Mouse (Mus musculus): Measurements from ENCODE around the gene Dscaml1. TPM values are rescaled to one million over a fixed set of nuclear protein-coding genes. Genes with fewer than 3 reads are reported as not detected.

Dscaml1 gene
- polyA plus RNA-seq, 1 experiment = not detected

GRCm38 (mm10) chr9:45410614-45411013, 15.8 kb upstream of the Dscaml1 start:
- H3K4me1 ChIP-seq (ENCODE audit: control insufficient read depth, insufficient read depth, low read length) = no peaks in the 10 kb centered on the region
- H3K4me3 ChIP-seq (ENCODE audit: insufficient read depth, low read length) = no peak overlapping the region
- no peak overlapping the region for H3K27ac ChIP-seq (ENCODE audit: insufficient read depth, low read length)
- TF ChIP-seq CTCF (IDR thresholded peaks at IDR 0.05; ENCODE audit: borderline replicate concordance, insufficient read depth, low read length) = no peak
- no peak for TF ChIP-seq POLR2A (IDR thresholded peaks at IDR 0.05; ENCODE audit: low read depth, low read length)

DNA sequence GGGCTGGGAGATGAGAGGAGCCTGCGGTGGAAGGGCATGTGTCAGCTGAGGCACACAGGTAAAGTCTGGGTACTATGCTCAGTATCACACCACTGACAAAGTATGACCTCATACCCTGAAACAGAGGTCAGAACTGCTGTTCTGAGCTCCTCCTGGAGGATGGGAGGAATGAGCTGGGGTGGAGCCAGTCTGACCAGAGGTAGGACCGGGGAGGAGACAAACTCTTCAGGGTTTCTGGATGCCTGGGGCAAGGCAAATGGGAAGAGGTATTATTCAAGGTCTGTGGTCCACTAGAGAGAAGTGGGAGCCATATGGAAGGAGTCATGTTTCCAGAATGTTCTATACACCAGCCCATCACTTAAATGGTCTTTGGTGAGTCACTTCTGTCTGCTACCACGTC, 15.3 kb upstream of the Dscaml1 start:
- TF ChIP-seq POLR2A (IDR thresholded peaks at IDR 0.05; ENCODE audit: low read depth, low read length) (no peak), CTCF (IDR thresholded peaks at IDR 0.05; ENCODE audit: borderline replicate concordance, insufficient read depth, low read length) (no peak)
- Histone ChIP-seq H3K4me3 (ENCODE audit: insufficient read depth, low read length) (no peak overlapping the region), H3K4me1 (ENCODE audit: control insufficient read depth, insufficient read depth, low read length) (no peaks in the 10 kb centered on the region), H3K27ac (ENCODE audit: insufficient read depth, low read length) (no peak overlapping the region)

DNA sequence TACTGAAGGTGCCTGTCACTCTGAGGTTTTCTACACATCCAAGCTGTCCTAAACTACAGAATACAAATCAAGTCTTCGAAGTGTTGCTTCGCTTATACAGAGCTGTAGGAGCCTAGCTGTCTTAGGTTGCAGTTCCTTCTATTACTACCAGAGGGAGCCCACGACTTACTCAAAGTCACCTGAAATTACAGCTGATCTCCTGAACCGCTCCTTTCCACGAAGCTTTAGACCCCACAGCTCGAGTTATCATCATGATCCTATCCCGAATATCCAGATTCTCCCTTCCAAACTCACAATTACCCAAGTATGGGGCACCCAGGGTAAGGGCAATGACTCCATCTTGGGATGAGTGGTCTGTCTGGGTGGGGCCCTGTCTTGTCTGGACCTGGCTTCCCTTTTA, 14.6 kb upstream of the Dscaml1 start:
- H3K27ac ChIP-seq (ENCODE audit: insufficient read depth, low read length) = no peak overlapping the region
- TF ChIP-seq CTCF (IDR thresholded peaks at IDR 0.05; ENCODE audit: borderline replicate concordance, insufficient read depth, low read length) = no peak
- no peak for TF ChIP-seq POLR2A (IDR thresholded peaks at IDR 0.05; ENCODE audit: low read depth, low read length)
- H3K4me1 ChIP-seq (ENCODE audit: control insufficient read depth, insufficient read depth, low read length) = no peaks in the 10 kb centered on the region
- H3K4me3 ChIP-seq (ENCODE audit: insufficient read depth, low read length) = no peak overlapping the region

- Histone ChIP-seq H3K27ac (ENCODE audit: insufficient read depth, low read length) (no peak overlapping the region), H3K4me1 (ENCODE audit: control insufficient read depth, insufficient read depth, low read length) (no peaks in the 10 kb centered on the region), H3K4me3 (ENCODE audit: insufficient read depth, low read length) (no peak overlapping the region)
- TF ChIP-seq POLR2A (IDR thresholded peaks at IDR 0.05; ENCODE audit: low read depth, low read length) (no peak), CTCF (IDR thresholded peaks at IDR 0.05; ENCODE audit: borderline replicate concordance, insufficient read depth, low read length) (peak; percentile 66; the same call in 1 of the 2 replicates)
Observed at GRCm38 (mm10) chr9:45412287-45412686, 14.1 kb upstream of the Dscaml1 start.

- TF ChIP-seq CTCF (IDR thresholded peaks at IDR 0.05; ENCODE audit: borderline replicate concordance, insufficient read depth, low read length) (no peak), POLR2A (IDR thresholded peaks at IDR 0.05; ENCODE audit: low read depth, low read length) (no peak)
- no peak overlapping the region for H3K4me3 ChIP-seq (ENCODE audit: insufficient read depth, low read length)
- no peaks in the 10 kb centered on the region for H3K4me1 ChIP-seq (ENCODE audit: control insufficient read depth, insufficient read depth, low read length)
- no peak overlapping the region for H3K27ac ChIP-seq (ENCODE audit: insufficient read depth, low read length)
Observed at GRCm38 (mm10) chr9:45412700-45413477, 13.5 kb upstream of the Dscaml1 start.

DNA sequence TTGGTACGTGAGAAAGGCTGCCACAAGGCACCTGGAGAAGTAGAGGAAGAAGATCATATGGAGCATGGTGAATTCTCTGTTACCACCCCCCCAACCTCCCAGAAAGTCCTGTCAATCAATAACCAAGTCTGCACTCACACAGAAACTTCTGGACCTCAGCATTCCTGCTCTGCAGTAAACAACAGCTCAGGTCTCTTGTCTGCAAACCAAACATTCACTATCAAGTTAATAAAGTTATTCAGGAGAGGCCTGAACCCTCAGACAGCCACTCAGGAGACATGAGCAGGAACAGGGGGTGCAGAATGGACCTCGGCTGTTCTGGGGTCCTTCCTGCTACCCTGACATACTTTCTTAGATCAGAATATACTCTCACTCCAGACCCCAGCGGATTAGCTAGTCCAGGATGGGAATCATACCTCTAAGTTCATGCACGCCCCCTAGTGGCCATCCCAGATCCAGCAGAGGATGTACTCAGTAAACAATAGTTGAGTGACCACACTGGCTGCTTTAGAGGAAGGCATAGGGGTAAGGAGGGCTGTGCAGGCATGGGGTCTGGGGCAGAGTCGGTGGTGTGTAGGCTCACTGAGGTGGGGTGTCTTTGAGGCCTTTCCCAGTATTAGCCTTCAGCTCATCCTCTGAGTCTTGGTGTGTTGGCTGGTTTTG, 12.8 kb upstream of the Dscaml1 start:
- H3K27ac ChIP-seq (ENCODE audit: insufficient read depth, low read length) = no peak overlapping the region
- no peaks in the 10 kb centered on the region for H3K4me1 ChIP-seq (ENCODE audit: control insufficient read depth, insufficient read depth, low read length)
- TF ChIP-seq POLR2A (IDR thresholded peaks at IDR 0.05; ENCODE audit: low read depth, low read length) (no peak), CTCF (IDR thresholded peaks at IDR 0.05; ENCODE audit: borderline replicate concordance, insufficient read depth, low read length) (no peak)
- H3K4me3 ChIP-seq (ENCODE audit: insufficient read depth, low read length) = no peak overlapping the region

DNA sequence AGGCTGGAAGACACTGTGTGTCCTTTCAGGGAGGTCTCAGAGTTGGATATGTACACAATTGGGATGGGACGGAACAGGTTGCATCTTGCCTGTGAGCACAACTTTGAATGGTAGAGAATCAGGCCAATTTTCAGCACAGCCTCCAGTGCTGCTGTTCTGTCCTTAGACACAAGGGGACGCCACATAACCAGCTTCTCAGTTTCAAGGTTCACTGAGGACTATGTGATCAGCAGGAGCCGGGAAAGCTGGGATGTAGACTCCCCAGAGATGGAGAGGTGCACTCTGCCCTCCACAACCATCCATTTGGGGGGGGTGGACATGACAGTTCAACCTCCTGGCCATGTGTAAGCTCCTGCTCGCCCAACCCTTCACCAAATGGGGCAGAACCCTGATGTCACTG, 10.5 kb upstream of the Dscaml1 start:
- H3K27ac ChIP-seq (ENCODE audit: insufficient read depth, low read length) = no peak overlapping the region
- H3K4me1 ChIP-seq (ENCODE audit: control insufficient read depth, insufficient read depth, low read length) = no peaks in the 10 kb centered on the region
- TF ChIP-seq POLR2A (IDR thresholded peaks at IDR 0.05; ENCODE audit: low read depth, low read length) (no peak), CTCF (IDR thresholded peaks at IDR 0.05; ENCODE audit: borderline replicate concordance, insufficient read depth, low read length) (0 out of 2 replicates have a peak, but pooled peaks have one; percentile 7)
- no peak overlapping the region for H3K4me3 ChIP-seq (ENCODE audit: insufficient read depth, low read length)

DNA sequence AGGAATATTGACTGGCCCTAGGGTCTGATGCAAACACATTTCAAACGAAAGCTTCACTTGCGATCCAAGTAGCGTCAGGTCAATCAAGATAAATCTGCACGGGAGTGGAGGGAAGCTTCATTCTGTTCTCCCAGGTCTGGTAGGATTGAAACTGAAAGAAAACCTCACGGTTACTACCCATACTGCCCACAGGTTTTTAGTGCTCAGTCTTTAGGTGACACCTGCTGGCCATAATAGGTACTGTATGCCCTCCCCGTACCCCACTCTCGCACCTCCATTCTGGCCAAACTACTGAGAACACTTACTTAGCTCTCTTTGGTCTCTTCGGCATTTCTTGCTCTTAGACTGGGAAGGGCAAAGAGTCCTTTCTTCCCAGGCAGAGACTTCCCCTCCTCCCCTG, 9.2 kb upstream of the Dscaml1 start:
- TF ChIP-seq POLR2A (IDR thresholded peaks at IDR 0.05; ENCODE audit: low read depth, low read length) (no peak), CTCF (IDR thresholded peaks at IDR 0.05; ENCODE audit: borderline replicate concordance, insufficient read depth, low read length) (peak; percentile 43; the same call in 1 of the 2 replicates)
- Histone ChIP-seq H3K4me3 (ENCODE audit: insufficient read depth, low read length) (no peak overlapping the region), H3K27ac (ENCODE audit: insufficient read depth, low read length) (no peak overlapping the region), H3K4me1 (ENCODE audit: control insufficient read depth, insufficient read depth, low read length) (no peaks in the 10 kb centered on the region)

GRCm38 (mm10) chr9:45418252-45418651, 8.2 kb upstream of the Dscaml1 start:
- no peaks in the 10 kb centered on the region for H3K4me1 ChIP-seq (ENCODE audit: control insufficient read depth, insufficient read depth, low read length)
- H3K4me3 ChIP-seq (ENCODE audit: insufficient read depth, low read length) = no peak overlapping the region
- no peak overlapping the region for H3K27ac ChIP-seq (ENCODE audit: insufficient read depth, low read length)
- TF ChIP-seq CTCF (IDR thresholded peaks at IDR 0.05; ENCODE audit: borderline replicate concordance, insufficient read depth, low read length) (no peak), POLR2A (IDR thresholded peaks at IDR 0.05; ENCODE audit: low read depth, low read length) (no peak)

DNA sequence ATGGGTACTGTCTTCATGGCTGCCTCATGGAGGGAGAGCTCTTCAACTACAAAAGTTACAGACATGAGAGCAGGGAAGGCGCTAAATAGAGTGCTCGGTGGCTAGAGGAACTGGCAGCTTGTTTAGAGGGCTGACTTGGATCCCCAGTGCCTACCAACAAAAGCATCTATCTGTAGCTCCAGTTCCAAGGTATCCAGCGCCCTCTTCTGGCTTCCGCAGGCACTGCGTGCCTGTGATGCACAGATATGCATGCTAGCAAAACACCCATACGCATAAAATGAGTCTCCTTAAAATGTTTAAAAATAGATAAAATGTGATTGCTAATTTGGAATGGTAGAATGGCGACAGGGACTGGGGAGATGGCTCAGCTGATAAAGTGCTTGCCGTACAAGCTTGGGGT, 5.2 kb upstream of the Dscaml1 start:
- Histone ChIP-seq H3K4me1 (ENCODE audit: control insufficient read depth, insufficient read depth, low read length) (no peaks in the 10 kb centered on the region), H3K4me3 (ENCODE audit: insufficient read depth, low read length) (no peak overlapping the region), H3K27ac (ENCODE audit: insufficient read depth, low read length) (no peak overlapping the region)
- TF ChIP-seq CTCF (IDR thresholded peaks at IDR 0.05; ENCODE audit: borderline replicate concordance, insufficient read depth, low read length) (no peak), POLR2A (IDR thresholded peaks at IDR 0.05; ENCODE audit: low read depth, low read length) (no peak)
